Mouse (Mus musculus): ENCODE data around the gene Zfp839. TPM values are rescaled to one million over a fixed set of nuclear protein-coding genes. Genes with fewer than 3 reads are reported as not detected.

Zfp839 gene
- polyA plus RNA-seq, 1 experiment from 2014 or later: 1.6 TPM

GRCm38 (mm10) chr12:110844227-110845130, 5.6 kb upstream of the Zfp839 start:
- peak; percentile 24 for TF ChIP-seq CTCF (IDR thresholded peaks at IDR 0.05; ENCODE audit: low read depth)
- H3K4me1 ChIP-seq (replicated peaks; ENCODE audit: control insufficient read depth, insufficient read depth, low read length): peaks cover 8% of the 10 kb centered on the region; the same call in 1 of the 2 replicates
- WGBS: under 1% methylated on average over 42 of the region's 42 CpGs

GRCm38 (mm10) chr12:110845131-110845880, 4.7 kb upstream of the Zfp839 start:
- TF ChIP-seq CTCF (IDR thresholded peaks at IDR 0.05; ENCODE audit: low read depth): no peak; the same call in 1 of the 2 replicates

More at GRCm38 (mm10) chr12:110844227-110845130, 5.6 kb upstream of the Zfp839 start:
- no peaks in the 10 kb centered on the region for H3K27me3 ChIP-seq (replicated peaks; ENCODE audit: control insufficient read depth, insufficient read depth, low read length)
- H3K4me3 ChIP-seq (ENCODE audit: low read depth, low read length): peak overlapping the region; percentile 61
- peak overlapping the region; percentile 74 for H3K27ac ChIP-seq (ENCODE audit: low read depth, low read length)
- H3K4me2 ChIP-seq (replicated peaks; ENCODE audit: low read depth): peak overlapping the region; percentile 72
- no peaks in the 10 kb centered on the region for H3K36me3 ChIP-seq (ENCODE audit: control insufficient read depth, insufficient read depth)
- no peaks in the 10 kb centered on the region for H3K9me3 ChIP-seq (ENCODE audit: control insufficient read depth)
- ATAC-seq: peak; percentile 29
- peak overlapping the region; percentile 58 for H3K9ac ChIP-seq (ENCODE audit: low read depth, low read length)

GRCm38 (mm10) chr12:110846191-110846765, 3.8 kb upstream of the Zfp839 start:
- Histone ChIP-seq H3K9me3 (ENCODE audit: control insufficient read depth) (no peaks in the 10 kb centered on the region), H3K27me3 (replicated peaks; ENCODE audit: control insufficient read depth, insufficient read depth, low read length) (no peaks in the 10 kb centered on the region), H3K36me3 (ENCODE audit: control insufficient read depth, insufficient read depth) (no peaks in the 10 kb centered on the region), H3K4me3 (ENCODE audit: low read depth, low read length) (peak overlapping the region; percentile 61; the same call in 1 of the 2 replicates), H3K4me1 (replicated peaks; ENCODE audit: control insufficient read depth, insufficient read depth, low read length) (peaks cover 11% of the 10 kb centered on the region), H3K27ac (ENCODE audit: low read depth, low read length) (0 out of 2 replicates have a peak overlapping the region, but pooled peaks have one; percentile 77), H3K4me2 (replicated peaks; ENCODE audit: low read depth) (peak overlapping the region; percentile 72), H3K9ac (ENCODE audit: low read depth, low read length) (peak overlapping the region; percentile 47; the same call in 1 of the 2 replicates)
- WGBS: 70% methylated on average over 6 of the region's 6 CpGs
- no peak for ATAC-seq
- no peak for TF ChIP-seq CTCF (IDR thresholded peaks at IDR 0.05; ENCODE audit: low read depth)

More at GRCm38 (mm10) chr12:110845131-110845880, 4.7 kb upstream of the Zfp839 start:
- ATAC-seq: peak; percentile 83
- WGBS: under 1% methylated on average over 36 of the region's 36 CpGs
- H3K4me2 ChIP-seq (replicated peaks; ENCODE audit: low read depth): peak overlapping the region; percentile 72
- H3K9ac ChIP-seq (ENCODE audit: low read depth, low read length): peak overlapping the region; percentile 58
- peak overlapping the region; percentile 77 for H3K27ac ChIP-seq (ENCODE audit: low read depth, low read length)
- H3K4me3 ChIP-seq (ENCODE audit: low read depth, low read length): peak overlapping the region; percentile 61
- H3K4me1 ChIP-seq (replicated peaks; ENCODE audit: control insufficient read depth, insufficient read depth, low read length): peaks cover 8% of the 10 kb centered on the region; the same call in 1 of the 2 replicates
- no peaks in the 10 kb centered on the region for H3K27me3 ChIP-seq (replicated peaks; ENCODE audit: control insufficient read depth, insufficient read depth, low read length)
- no peaks in the 10 kb centered on the region for H3K36me3 ChIP-seq (ENCODE audit: control insufficient read depth, insufficient read depth)
- no peaks in the 10 kb centered on the region for H3K9me3 ChIP-seq (ENCODE audit: control insufficient read depth)

GRCm38 (mm10) chr12:110850929-110851256, 840 bp downstream of the Zfp839 start:
- peak overlapping the region; percentile 84 for H3K9ac ChIP-seq (ENCODE audit: low read depth, low read length)
- peak overlapping the region; percentile 87 for H3K4me3 ChIP-seq (ENCODE audit: low read depth, low read length)
- peaks cover 13% of the 10 kb centered on the region for H3K36me3 ChIP-seq (ENCODE audit: control insufficient read depth, insufficient read depth)
- H3K27ac ChIP-seq (ENCODE audit: low read depth, low read length): peak overlapping the region; percentile 84
- no peaks in the 10 kb centered on the region for H3K9me3 ChIP-seq (ENCODE audit: control insufficient read depth)
- H3K4me2 ChIP-seq (replicated peaks; ENCODE audit: low read depth): peak overlapping the region; percentile 89
- TF ChIP-seq CTCF (IDR thresholded peaks at IDR 0.05; ENCODE audit: low read depth): no peak
- H3K4me1 ChIP-seq (replicated peaks; ENCODE audit: control insufficient read depth, insufficient read depth, low read length): peaks cover 8% of the 10 kb centered on the region; the same call in 1 of the 2 replicates
- H3K27me3 ChIP-seq (replicated peaks; ENCODE audit: control insufficient read depth, insufficient read depth, low read length): no peaks in the 10 kb centered on the region
- 0 out of 2 replicates have a peak, but pooled peaks have one; percentile 0 for ATAC-seq
- 14% methylated on average over 9 of the region's 9 CpGs for WGBS

- H3K27me3 ChIP-seq (replicated peaks; ENCODE audit: control insufficient read depth, insufficient read depth, low read length): no peaks in the 10 kb centered on the region
- H3K9ac ChIP-seq (ENCODE audit: low read depth, low read length): peak overlapping the region; percentile 34; the same call in 1 of the 2 replicates
- H3K9me3 ChIP-seq (ENCODE audit: control insufficient read depth): no peaks in the 10 kb centered on the region
- 49% methylated on average over 12 of the region's 12 CpGs for WGBS
- TF ChIP-seq CTCF (IDR thresholded peaks at IDR 0.05; ENCODE audit: low read depth): no peak
- no peak for ATAC-seq
- H3K4me2 ChIP-seq (replicated peaks; ENCODE audit: low read depth): peak overlapping the region; percentile 89
- peak overlapping the region; percentile 84; the same call in 1 of the 2 replicates for H3K27ac ChIP-seq (ENCODE audit: low read depth, low read length)
- H3K36me3 ChIP-seq (ENCODE audit: control insufficient read depth, insufficient read depth): peaks cover 18% of the 10 kb centered on the region
- H3K4me3 ChIP-seq (ENCODE audit: low read depth, low read length): peak overlapping the region; percentile 87; the same call in 1 of the 2 replicates
- H3K4me1 ChIP-seq (replicated peaks; ENCODE audit: control insufficient read depth, insufficient read depth, low read length): peaks cover 7% of the 10 kb centered on the region; the same call in 1 of the 2 replicates
These were observed 1.4 kb downstream of the Zfp839 start for GRCm38 (mm10) chr12:110851414-110851813.
